Mouse (Mus musculus): ENCODE measurements around the gene Smim24.

Smim24 gene

DNA sequence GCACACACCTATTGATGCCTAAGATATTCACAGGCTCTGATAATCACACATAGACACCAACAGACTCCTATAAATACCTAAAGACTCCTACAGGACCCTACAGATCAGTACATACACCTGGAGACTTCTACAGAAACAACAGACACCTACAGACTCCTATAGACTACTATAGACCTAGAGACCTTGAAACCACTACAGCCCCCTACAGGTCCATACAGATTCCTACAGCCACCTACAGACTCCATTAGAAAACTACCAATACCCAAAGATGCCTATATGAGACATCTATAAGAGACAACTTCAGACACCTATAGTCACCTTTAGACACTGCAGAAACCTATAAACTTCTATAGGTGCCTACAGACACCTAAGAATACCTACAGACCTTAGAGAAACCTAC, 48.2 kb downstream of the Smim24 start:
- DNase-seq = no peak

Data from spleen, adult 18-20 months (tissue).